Mouse (Mus musculus) thymus, adult 2 months (tissue): ENCODE data around the gene Frmd4a. TPM values are rescaled to one million over a fixed set of nuclear protein-coding genes. Genes with fewer than 3 reads are reported as not detected.

Experiments used
- DNase-seq: peaks from one replicate; pipeline ENCODE4 v3.0.0; 2021
- H3K27ac ChIP-seq: fragments of 200-500 bp; 2 replicates; pipeline ENCODE4 v1.5.1; 2012; ENCODE audit warnings: low read length, control low read depth; ENCODE audit not compliant: control insufficient read depth, insufficient read depth
- H3K27me3 ChIP-seq: fragments of 200-500 bp; 2 replicates; pipeline ENCODE4 v1.6.1; 2012; ENCODE audit warnings: mild to moderate bottlenecking, low read length, moderate library complexity, mixed read lengths; ENCODE audit not compliant: control insufficient read depth, insufficient read depth
- H3K36me3 ChIP-seq: fragments of 200-500 bp; 2 replicates; pipeline ENCODE4 v1.6.1; 2012; ENCODE audit warnings: mild to moderate bottlenecking, low read length, moderate library complexity; ENCODE audit not compliant: control insufficient read depth, insufficient read depth
- H3K4me1 ChIP-seq: fragments of 200-500 bp; replicated peaks from 2 replicates; pipeline ENCODE4 v1.6.1; 2012; ENCODE audit warnings: low read length; ENCODE audit not compliant: control insufficient read depth, insufficient read depth
- H3K4me3 ChIP-seq: fragments of 200-500 bp; 2 replicates; pipeline ENCODE4 v1.5.1; 2012; ENCODE audit warnings: mild to moderate bottlenecking, low read length, control low read depth, moderate library complexity; ENCODE audit not compliant: control insufficient read depth, insufficient read depth
- CTCF ChIP-seq: fragments of 200-500 bp; IDR thresholded peaks from 2 replicates; pipeline ENCODE4 v1.5.1; 2012; ENCODE audit warnings: mild to moderate bottlenecking, control low read depth, low read length, moderate library complexity, borderline replicate concordance; ENCODE audit not compliant: control insufficient read depth, poor library complexity, insufficient read depth; ENCODE audit errors: extremely low read depth
- POLR2A ChIP-seq: fragments of 200-500 bp; IDR thresholded peaks from 2 replicates; pipeline ENCODE4 v1.6.1; 2012; ENCODE audit warnings: mild to moderate bottlenecking, low read length, control low read depth, moderate library complexity; ENCODE audit not compliant: control insufficient read depth, poor library complexity, insufficient read depth; ENCODE audit errors: extremely low read depth
- WGBS: fragments of 180-500 bp; shearing (Covaris S2); methylation state at CpG from one replicate; pipeline ENCODE4 v1.1.7; 2018; 5-methylcytosine and 5-hydroxymethylcytosine counted together
- polyA plus RNA-seq: library from polyadenylated mRNA; depleted of rRNA; stranded (reverse); fragments of >200 nt; gene quantifications from 2 replicates; pipeline ENCODE4 v1.2.3, GENCODE M21; 2012

The Frmd4a gene
- polyA plus RNA-seq, 1 experiment: 17.5 TPM

- no peaks in the 10 kb centered on the region for H3K4me1 ChIP-seq
- no peak overlapping the region for H3K27ac ChIP-seq
- DNase-seq: no peak
- no peaks in the 10 kb centered on the region for H3K27me3 ChIP-seq
- WGBS: 88% methylated on average over 3 of the region's 3 CpGs
- TF ChIP-seq POLR2A (no peak), CTCF (no peak)
- no peaks in the 10 kb centered on the region for H3K36me3 ChIP-seq
- H3K4me3 ChIP-seq: no peak overlapping the region
Measured at GRCm38 (mm10) chr2:4302119-4302518, 284.6 kb downstream of the Frmd4a start.

DNA sequence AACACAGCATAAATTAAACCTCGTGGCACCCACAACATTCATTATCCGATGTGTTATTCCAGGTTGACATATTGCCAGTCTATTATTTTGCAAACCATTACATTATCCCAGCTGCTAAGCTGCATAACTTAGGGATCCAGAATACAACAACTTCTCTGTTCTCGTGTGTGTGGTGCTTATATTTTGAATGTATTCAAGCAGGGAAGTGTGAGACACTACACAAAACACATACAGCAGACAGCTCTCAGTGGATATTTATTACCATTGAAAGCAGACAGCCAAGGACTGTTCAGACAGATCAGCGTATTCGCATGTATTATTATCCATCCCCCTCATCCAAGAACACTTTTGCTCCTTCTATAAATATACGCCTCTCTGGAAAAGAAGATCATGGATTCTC is 289.6 kb downstream of the Frmd4a start:
- no peak for DNase-seq
- no peaks in the 10 kb centered on the region for H3K4me1 ChIP-seq
- 93% methylated on average over 6 of the region's 6 CpGs for WGBS
- H3K27ac ChIP-seq: no peak overlapping the region
- H3K4me3 ChIP-seq: no peak overlapping the region
- no peaks in the 10 kb centered on the region for H3K36me3 ChIP-seq
- H3K27me3 ChIP-seq: no peaks in the 10 kb centered on the region
- TF ChIP-seq POLR2A (no peak), CTCF (no peak)

DNA sequence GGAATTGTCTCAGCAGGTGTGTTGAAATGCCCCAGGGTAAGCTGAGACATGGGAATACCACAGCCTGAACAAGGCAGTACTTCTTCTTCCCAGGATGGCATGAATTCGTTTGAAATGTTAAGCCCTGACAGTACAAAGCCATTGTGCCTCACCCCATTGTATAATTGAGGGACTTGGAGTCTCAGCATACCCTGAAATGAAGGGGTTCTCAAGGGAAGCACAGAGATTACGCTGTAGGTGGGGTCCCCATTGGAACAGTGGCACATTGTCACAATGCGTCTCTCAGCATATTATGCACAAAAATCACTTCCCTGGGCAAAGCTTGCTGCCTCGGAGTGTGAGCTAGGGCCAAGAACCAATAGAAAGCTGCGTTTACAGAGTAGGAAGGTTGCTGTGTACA is 297.0 kb downstream of the Frmd4a start:
- DNase-seq: no peak
- no peaks in the 10 kb centered on the region for H3K4me1 ChIP-seq
- TF ChIP-seq POLR2A: no peak
- no peak for TF ChIP-seq CTCF
- H3K4me3 ChIP-seq: no peak overlapping the region
- H3K36me3 ChIP-seq: no peaks in the 10 kb centered on the region
- H3K27ac ChIP-seq: no peak overlapping the region
- WGBS: 85% methylated on average over 5 of the region's 5 CpGs
- H3K27me3 ChIP-seq: no peaks in the 10 kb centered on the region

- Histone ChIP-seq H3K27ac (no peak overlapping the region), H3K27me3 (no peaks in the 10 kb centered on the region), H3K36me3 (no peaks in the 10 kb centered on the region), H3K4me1 (no peaks in the 10 kb centered on the region), H3K4me3 (no peak overlapping the region)
- no peak for TF ChIP-seq CTCF
- no peak for TF ChIP-seq POLR2A
- DNase-seq: no peak
- WGBS: 48% methylated on average over 2 of the region's 2 CpGs
Measured at GRCm38 (mm10) chr2:4316589-4316988, 299.1 kb downstream of the Frmd4a start.

DNA sequence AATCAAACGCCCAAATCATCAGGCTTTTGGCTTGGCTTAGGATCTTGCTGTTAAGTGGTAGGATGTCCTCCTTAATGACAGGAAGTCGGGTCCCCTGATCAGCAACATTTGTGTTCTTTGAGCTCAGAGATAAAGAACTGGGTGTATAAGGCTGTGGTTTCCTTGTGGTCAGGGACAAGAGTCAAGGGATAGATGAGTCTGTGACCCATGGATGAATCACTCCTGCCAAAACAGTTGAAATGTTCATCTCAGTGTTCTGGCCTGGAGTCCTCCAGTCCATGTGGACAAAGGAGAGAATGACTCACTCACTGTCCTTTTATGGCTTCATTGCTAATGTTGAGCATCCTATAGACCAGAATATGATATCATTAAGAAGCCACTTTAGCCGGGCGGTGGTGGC is 300.6 kb downstream of the Frmd4a start:
- 26% methylated on average over 4 of the region's 4 CpGs for WGBS
- Histone ChIP-seq H3K36me3 (no peaks in the 10 kb centered on the region), H3K4me1 (no peaks in the 10 kb centered on the region), H3K4me3 (no peak overlapping the region), H3K27ac (no peak overlapping the region), H3K27me3 (no peaks in the 10 kb centered on the region)
- no peak for TF ChIP-seq POLR2A
- no peak for TF ChIP-seq CTCF
- DNase-seq: no peak

DNA sequence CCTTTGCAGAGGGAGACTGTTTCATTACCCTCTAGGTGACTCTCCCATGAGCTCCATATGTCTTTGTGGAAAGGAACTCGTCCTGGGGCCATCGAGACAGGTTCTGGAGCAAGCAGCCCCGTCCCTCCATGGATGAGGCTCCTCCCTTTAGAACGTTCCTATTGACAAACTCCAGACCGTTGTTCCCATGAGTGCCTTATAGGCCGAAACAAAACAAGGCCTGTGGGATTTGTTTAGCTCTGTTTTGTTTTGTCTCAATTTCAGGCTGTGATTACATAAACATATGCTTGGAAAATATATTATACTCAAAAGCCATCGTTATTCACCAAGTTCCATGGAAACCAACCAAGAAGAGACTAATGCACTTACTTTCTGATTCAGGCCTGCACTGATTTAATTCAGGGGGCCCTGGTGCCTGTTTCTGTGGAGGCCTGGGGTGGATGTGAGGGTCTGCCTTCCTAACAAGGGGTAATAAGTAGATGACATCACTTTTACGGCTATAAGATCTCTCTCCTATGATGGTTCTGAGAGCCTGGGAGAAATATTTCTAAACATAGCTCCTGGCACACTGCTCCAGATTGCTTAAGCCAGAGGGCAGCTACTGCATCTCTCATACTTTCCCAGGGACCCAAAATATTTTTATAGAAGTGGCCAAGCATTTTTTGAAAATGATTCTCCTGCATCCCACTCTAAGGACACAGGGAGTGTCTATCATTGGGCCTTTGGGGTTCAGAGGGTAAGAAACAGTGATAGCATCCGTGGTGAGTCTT is 308.9 kb downstream of the Frmd4a start:
- 87% methylated on average over 9 of the region's 9 CpGs for WGBS
- H3K4me1 ChIP-seq: no peaks in the 10 kb centered on the region
- H3K36me3 ChIP-seq: no peaks in the 10 kb centered on the region
- DNase-seq: no peak
- H3K4me3 ChIP-seq: no peak overlapping the region
- TF ChIP-seq POLR2A: no peak
- no peak for TF ChIP-seq CTCF
- H3K27me3 ChIP-seq: no peaks in the 10 kb centered on the region
- H3K27ac ChIP-seq: no peak overlapping the region

DNA sequence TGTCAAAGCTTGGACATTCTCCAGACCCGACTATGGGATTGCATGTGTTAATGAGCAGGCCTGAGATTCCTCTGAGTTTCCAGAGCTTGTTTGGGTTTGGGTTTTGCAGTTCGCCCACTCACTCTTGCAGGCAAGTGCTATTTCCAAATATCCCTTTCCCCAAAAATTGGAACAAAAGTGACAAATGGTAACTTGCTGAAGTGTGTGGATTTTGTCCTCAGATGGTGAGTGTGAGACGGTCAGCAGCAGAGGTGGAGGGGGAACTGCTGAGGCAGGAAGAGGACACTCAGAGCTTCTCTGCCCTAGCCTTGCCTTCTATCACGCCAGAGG is 309.5 kb downstream of the Frmd4a start:
- Histone ChIP-seq H3K4me3 (no peak overlapping the region), H3K36me3 (no peaks in the 10 kb centered on the region), H3K27ac (no peak overlapping the region), H3K4me1 (no peaks in the 10 kb centered on the region), H3K27me3 (no peaks in the 10 kb centered on the region)
- WGBS: 88% methylated on average over 4 of the region's 4 CpGs
- TF ChIP-seq POLR2A (no peak), CTCF (no peak)
- DNase-seq: no peak
